Mouse (Mus musculus): ENCODE results near the gene Wdr3. TPM values are rescaled to one million over a fixed set of nuclear protein-coding genes. Genes with fewer than 3 reads are reported as not detected.

The Wdr3 gene
- total RNA-seq, 2 experiments from 2014 or later, result 30.6 to 37.4 TPM

Other genes starting within 250 kb of the Wdr3 start
- gene Gdap2, start within 50 bp of the Wdr3 start, total RNA-seq (2021), result 10 to 100 TPM; 17.4 to 20.9 TPM

Measured in adrenal gland, postnatal 4 days (tissue).